ENCODE assay signal across 22 mouse cellular contexts in the genomic region with DNA sequence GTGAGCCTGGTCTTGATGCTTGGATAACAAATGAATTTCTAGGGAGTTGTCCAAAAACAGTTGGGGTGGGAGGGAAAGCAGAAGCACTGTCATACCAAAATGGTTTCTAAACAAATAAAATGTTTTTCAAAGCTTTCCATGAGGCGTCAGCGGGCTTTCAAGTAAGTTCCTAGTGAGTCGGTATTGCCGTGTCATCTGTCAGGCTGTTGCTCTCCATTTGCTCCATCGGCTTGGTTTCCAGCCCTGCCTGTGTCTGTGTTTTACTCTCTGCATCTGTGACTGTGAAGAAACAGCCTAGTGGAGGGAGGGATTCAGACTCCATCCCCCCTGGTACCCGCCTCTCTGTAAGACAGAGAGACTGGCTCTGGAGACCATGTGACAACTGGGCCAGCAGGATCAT.
"Had no signal": no experiment of that assay in that cellular context is flagged by ENCODE, and none has a peak within 500 bp of the region (broad histone marks: within the 10 kb centered on the region; RNA-seq: fewer than 3 reads in every experiment).

No protein-coding gene starts in this region.

- DNase-seq: kidney, adult 18-20 months; kidney, adult 9 months; kidney, postnatal 14 days; kidney, postnatal 4 days; liver; lung, adult 18-20 months; lung, postnatal 10 days; lung, postnatal 36 days; midbrain, embryonic 14.5 days; right cerebral cortex, postnatal 14 days; right cerebral cortex, postnatal 4 days; spleen, adult 18-20 months; thymus, postnatal 25 days had no signal

- H3K4me3 ChIP-seq: intestine, embryonic 15.5 days; limb, embryonic 10.5 days; limb, embryonic 13.5 days; liver, embryonic 12.5 days; liver, embryonic 15.5 days; lung, embryonic 15.5 days; megakaryocyte, embryonic 14.5 days; midbrain, embryonic 10.5 days; stomach, embryonic 15.5 days had no signal

- H3K9ac ChIP-seq: intestine, embryonic 15.5 days; limb, embryonic 13.5 days; liver, embryonic 12.5 days; liver, embryonic 15.5 days; lung, embryonic 15.5 days; stomach, embryonic 15.5 days had no signal

- H3K4me2 ChIP-seq: intestine, embryonic 15.5 days; limb, embryonic 13.5 days; liver, embryonic 12.5 days; liver, embryonic 15.5 days; lung, embryonic 15.5 days; stomach, embryonic 15.5 days had no signal

- H3K27ac ChIP-seq: intestine, embryonic 15.5 days; limb, embryonic 10.5 days; limb, embryonic 13.5 days; liver, embryonic 12.5 days; liver, embryonic 15.5 days; lung, embryonic 15.5 days; midbrain, embryonic 10.5 days; stomach, embryonic 15.5 days had no signal

- H3K9me3 ChIP-seq: intestine, embryonic 15.5 days; limb, embryonic 10.5 days; limb, embryonic 13.5 days; liver, embryonic 12.5 days; liver, embryonic 15.5 days; lung, embryonic 15.5 days; megakaryocyte, embryonic 14.5 days; midbrain, embryonic 10.5 days; stomach, embryonic 15.5 days had no signal

- H3K27me3 ChIP-seq: intestine, embryonic 15.5 days; limb, embryonic 13.5 days; liver, embryonic 12.5 days; liver, embryonic 15.5 days; lung, embryonic 15.5 days; megakaryocyte, embryonic 14.5 days; stomach, embryonic 15.5 days had no signal

- H3K4me1 ChIP-seq: intestine, embryonic 15.5 days; limb, embryonic 10.5 days; limb, embryonic 13.5 days; liver, embryonic 12.5 days; liver, embryonic 15.5 days; lung, embryonic 15.5 days; megakaryocyte, embryonic 14.5 days; midbrain, embryonic 10.5 days; stomach, embryonic 15.5 days had no signal

- ATAC-seq: intestine, embryonic 15.5 days; liver, embryonic 12.5 days had no signal
